Mouse (Mus musculus): ENCODE measurements at regions not wholly inside any gene's neighbourhood (a gene's known extent, or its start where the extent isn't known, plus 50 kb on each side); places are given as distances from the start of the nearest gene placed in this dataset.
A peak's percentile ranks its signal among the peaks of the same experiment; 100 is the strongest.

GRCm38 (mm10) chr13:28898900-28899299 is 54.6 kb downstream of the Sox4 start:
- no peak for DNase-seq (ENCODE audit: low read depth, low spot score)

GRCm38 (mm10) chr13:28892896-28893295 is 60.6 kb downstream of the Sox4 start:
- DNase-seq (ENCODE audit: low read depth, low spot score) = no peak

DNA sequence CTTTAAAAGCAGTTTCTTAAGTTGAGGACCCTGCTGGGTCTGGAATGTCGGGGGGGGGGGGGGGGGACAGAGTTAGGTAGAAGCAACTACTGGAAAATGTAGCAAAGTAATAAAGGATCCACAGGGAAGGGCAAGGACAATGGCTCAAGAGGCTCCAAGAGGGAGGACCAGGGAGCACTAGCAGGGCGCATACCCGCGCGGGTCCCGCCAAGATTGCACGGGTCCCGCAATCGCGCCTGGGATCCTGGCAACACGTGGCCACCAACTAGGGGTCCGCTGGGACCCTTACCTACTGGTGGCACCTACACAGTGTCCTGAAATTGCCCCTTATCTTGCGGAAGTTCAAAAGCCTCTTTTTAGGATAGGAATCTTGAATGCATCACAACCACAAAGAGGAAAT is 66.4 kb downstream of the Sox4 start:
- DNase-seq (ENCODE audit: low read depth, low spot score) = no peak

DNA sequence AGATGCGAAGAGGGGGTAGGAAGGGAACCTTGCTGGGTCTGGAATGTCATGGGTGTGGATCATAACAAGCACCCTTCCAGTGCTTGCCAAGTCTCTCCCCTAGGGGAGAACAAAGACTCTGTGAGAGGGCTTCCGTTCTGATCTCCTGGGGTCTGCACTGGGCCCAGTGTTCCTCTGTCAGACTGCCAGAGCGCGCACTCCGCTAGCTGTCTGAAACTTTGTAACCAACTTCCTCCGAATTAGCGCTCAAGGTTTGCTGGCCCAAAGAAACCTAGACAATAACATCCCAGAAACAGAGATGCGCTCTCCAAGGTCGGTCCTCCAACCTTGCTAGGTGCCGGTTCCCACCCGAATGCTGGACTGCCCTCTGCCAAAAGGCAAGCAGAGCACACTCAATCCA is 66.8 kb downstream of the Sox4 start:
- peak; percentile 91 for DNase-seq (ENCODE audit: low read depth, low spot score)

DNA sequence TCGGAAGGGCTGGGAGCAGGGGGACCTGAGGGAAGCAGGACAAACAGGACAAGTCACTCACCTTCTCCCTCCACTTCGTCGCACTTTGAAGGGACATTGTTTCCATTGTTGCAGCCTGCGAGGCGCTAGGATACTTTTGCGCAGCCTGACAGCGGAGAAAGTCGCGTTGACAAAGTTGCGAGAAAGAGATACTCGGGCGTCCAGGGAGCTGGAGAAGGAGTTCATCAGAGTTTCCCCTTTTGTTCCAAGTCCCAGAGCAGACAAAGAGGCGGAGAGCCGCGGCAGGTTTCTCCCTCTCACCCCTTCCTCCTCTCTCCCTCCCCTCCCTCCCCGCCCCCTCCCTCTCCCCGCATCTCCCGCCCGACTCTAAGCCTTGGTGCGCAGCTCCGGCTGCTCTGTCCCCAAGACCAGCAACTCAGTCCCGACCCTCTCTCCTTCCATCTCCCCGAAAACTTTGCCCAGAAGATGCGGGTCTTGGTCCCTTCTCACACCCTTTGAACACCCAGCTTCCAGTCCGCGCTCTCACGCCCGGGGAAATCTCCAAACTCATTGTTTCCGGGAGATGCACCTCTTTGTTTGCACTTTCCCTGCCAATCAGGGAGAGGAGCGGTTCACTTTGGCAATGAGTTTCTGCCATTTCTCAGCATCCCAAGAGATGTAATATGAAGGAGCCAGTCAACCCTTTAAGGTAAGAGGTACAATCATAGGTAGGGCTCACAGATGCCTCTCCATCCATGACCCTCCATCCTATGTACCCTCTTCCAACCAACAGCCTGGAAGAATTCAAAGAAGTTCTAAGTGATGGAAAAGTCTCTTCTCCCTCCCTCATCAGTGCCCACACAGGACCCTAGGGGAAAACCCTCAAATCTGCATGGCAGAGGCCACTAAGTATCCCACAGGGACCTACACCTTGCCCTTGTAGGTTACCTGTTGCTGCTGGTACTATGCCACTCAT is 68.2 kb downstream of the Sox4 start:
- DNase-seq (ENCODE audit: low read depth, low spot score) = peak; percentile 78

- peak; percentile 86 for DNase-seq (ENCODE audit: low read depth, low spot score)
Measured at GRCm38 (mm10) chr13:28884191-28884820, 69.2 kb downstream of the Sox4 start.

- no peak for DNase-seq (ENCODE audit: low read depth, low spot score)
Measured at GRCm38 (mm10) chr13:28883398-28883797, 70.1 kb downstream of the Sox4 start.

GRCm38 (mm10) chr13:28880888-28881287 is 72.6 kb downstream of the Sox4 start:
- DNase-seq (ENCODE audit: low read depth, low spot score) = no peak

DNA sequence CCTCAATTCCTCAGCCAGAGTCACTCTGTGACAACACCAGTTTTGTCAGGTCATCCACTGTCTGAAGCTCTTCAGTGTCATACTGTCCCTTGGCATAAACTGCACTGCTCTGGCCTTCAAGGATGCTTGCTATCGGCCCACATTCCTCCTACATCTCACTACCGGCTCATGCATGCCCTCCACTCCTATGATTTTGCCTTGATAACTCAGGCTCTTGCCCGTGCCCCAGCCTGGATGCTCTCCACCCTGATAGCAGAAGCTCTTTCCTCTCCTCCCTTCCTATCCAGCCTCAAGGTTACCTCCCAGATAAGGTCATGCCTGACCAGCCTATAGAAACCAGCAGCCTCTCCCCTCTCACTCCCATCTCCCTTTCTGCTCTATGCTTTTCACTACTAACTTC is 74.8 kb downstream of the Sox4 start:
- no peak for DNase-seq (ENCODE audit: low read depth, low spot score)

DNA sequence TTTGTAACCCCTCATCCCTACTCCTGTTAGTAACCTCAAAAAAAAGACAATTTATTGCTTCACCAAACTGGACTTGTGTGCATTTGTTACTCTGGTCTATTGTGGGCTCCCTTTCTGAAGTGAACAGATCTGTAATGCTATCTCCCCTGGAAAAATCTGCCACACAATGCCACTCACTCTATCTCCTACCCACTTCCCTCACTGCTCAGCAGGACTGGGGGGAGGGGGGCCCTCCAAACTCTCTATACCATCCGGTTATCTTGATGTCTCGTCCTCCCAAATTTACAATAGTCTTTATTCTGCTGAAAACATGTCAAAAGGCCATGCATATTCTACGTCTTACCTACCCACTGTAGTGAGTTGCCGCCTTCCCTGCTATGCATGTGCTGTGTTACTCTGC is 76.7 kb downstream of the Sox4 start:
- no peak for DNase-seq (ENCODE audit: low read depth, low spot score)

DNA sequence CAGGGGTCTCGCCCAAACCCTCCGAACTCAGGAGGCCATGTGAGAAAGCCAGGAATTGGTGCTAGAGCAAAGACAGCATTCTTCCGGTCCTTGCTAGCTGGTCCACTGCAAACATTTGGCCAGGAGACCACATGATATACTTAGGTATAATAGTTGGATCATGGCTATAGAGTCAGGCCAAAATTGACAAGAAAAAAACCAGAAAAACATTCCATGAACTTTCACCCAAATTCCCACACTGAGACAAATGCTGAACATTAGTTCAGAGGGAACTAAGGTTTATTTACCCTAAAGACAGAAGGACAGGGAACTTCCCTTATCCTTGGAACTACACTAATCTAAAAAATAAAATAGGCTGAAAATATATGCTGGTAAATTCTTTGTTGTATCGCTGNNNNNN is 82.8 kb downstream of the Sox4 start:
- DNase-seq (ENCODE audit: low read depth, low spot score) = no peak

GRCm38 (mm10) chr13:28867210-28867609 is 86.3 kb downstream of the Sox4 start:
- no peak for DNase-seq (ENCODE audit: low read depth, low spot score)

DNA sequence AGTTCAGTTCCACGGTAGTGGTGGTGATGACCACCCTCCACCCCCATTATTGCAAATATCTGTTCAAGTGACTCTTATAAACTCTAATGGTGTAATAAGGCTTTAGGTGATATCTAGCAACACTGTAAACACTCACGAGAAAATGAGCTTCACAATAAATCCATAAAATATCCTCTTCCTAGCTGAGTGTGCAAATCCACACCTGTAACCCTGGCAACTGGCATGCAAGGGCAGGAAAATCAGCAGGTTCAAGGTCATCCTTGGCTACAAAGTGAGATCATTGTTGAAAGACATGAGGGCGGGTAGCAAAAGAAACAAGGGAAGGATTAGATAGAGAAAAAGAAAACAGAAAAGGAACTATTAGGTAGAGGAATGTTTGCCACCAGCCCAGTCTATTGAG is 86.8 kb downstream of the Sox4 start:
- peak; percentile 37 for DNase-seq (ENCODE audit: low read depth, low spot score)

GRCm38 (mm10) chr13:28860601-28861000 is 92.9 kb downstream of the Sox4 start:
- DNase-seq (ENCODE audit: low read depth, low spot score) = no peak

GRCm38 (mm10) chr13:28859829-28860427 is 93.6 kb downstream of the Sox4 start:
- DNase-seq (ENCODE audit: low read depth, low spot score) = no peak

GRCm38 (mm10) chr13:28858001-28858400 is 95.5 kb downstream of the Sox4 start:
- no peak for DNase-seq (ENCODE audit: low read depth, low spot score)

GRCm38 (mm10) chr13:28857201-28857600 is 96.3 kb downstream of the Sox4 start:
- DNase-seq (ENCODE audit: low read depth, low spot score) = no peak

- DNase-seq (ENCODE audit: low read depth, low spot score) = no peak
Measured at GRCm38 (mm10) chr13:28856472-28856871, 97.0 kb downstream of the Sox4 start.

- no peak for DNase-seq (ENCODE audit: low read depth, low spot score)
Measured at GRCm38 (mm10) chr13:28854247-28854646, 99.3 kb downstream of the Sox4 start.

DNA sequence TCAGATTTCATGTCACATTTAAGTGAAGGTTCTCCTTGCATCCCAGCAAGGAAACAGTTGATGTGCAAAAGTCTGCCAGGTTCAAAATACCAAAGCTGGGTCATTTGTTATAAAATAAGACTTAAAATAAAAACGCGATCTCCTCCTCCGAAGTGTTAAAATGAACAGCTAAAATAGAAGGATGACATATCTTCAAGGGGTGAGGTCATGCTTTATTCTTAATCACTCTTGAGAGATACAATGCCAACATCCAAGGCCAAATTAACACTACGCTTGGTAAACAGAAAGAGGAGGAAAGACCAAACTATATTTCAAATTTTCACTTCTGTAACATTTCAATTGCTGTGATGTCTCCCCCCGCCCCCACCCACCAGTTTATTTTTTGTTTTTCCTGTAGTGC is 105.2 kb downstream of the Sox4 start:
- no peak for DNase-seq (ENCODE audit: low read depth, low spot score)

DNA sequence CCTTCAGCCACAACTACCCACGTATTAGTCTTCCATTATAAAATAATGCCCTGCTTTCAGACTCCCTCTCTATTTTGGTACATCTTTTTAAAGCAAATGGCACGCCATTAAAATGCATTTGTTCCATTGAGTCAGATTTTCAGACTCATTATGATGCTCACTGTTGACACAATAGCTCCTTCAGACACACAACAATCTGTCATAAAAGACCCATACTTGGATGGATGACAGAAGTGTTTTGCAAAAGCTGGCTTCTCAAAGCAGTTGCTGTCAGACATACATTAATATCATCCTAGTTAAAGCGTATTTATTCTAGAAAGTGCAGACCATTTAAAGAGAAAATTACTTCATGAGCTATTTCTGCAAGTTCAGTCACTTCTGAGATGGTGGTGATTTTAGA is 106.0 kb downstream of the Sox4 start:
- DNase-seq (ENCODE audit: low read depth, low spot score) = no peak

DNA sequence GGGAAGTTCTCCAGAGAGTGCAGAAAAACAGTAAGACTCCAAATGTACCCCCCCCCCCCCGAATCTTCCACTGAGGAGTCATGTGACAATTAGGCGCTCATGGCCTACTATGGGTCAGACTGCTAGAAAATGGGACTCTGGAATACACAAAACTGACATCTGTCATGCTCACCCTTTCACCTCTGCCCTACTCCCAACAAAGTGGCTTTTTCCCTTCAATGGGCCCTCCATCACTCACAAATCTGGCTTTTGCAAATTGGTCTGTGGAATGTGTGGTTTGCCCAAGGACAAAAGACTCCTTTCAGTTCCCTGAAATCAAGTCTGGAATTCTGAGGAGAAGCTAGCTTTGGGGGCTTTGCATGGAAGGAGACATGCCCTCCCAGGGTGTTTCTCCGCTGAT is 109.0 kb downstream of the Sox4 start:
- peak; percentile 58 for DNase-seq (ENCODE audit: low read depth, low spot score)

- DNase-seq (ENCODE audit: low read depth, low spot score) = no peak
Measured at GRCm38 (mm10) chr13:28842811-28843210, 110.7 kb downstream of the Sox4 start.
